Mouse (Mus musculus) cerebellum, postnatal 36 days (tissue): Measurements from ENCODE around the gene Pabpc4l.
"Not testable (repeated sequence)": the region's sequence is repeated elsewhere in the genome, so short reads cannot be mapped to it uniquely, and the experiment has no call there.

Source experiments
- DNase-seq, 2 experiments: peaks; one replicate each; pipeline ENCODE4 v3.0.0; 2021 to 2022; ENCODE audit warnings: mixed read lengths in 2 of 2

Gene Pabpc4l

GRCm38 (mm10) chr3:46447481-46448265 lies at the start of gene Pabpc4l:
Gene Pabpc4l, minus strand, starts transcription at chr3:46448219.
- peak in 1 of 2 experiments; percentile 4 for DNase-seq

DNA sequence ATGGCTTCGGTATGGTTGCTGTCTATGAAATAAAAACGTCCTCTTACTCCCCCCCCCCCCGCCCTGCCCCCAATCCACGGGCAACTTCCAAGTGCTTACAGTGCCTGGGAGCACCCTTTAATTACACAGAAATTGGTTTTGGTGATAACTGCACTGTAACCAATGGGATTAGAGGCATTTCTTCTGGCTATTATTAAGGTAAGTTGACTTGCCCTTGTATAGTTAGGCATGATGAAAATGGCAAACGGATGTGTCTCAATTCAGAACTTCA lies 42.9 kb upstream of the Pabpc4l start:
- no peak for DNase-seq

GRCm38 (mm10) chr3:46490132-46490988 lies 42.3 kb upstream of the Pabpc4l start:
- no peak for DNase-seq

DNA sequence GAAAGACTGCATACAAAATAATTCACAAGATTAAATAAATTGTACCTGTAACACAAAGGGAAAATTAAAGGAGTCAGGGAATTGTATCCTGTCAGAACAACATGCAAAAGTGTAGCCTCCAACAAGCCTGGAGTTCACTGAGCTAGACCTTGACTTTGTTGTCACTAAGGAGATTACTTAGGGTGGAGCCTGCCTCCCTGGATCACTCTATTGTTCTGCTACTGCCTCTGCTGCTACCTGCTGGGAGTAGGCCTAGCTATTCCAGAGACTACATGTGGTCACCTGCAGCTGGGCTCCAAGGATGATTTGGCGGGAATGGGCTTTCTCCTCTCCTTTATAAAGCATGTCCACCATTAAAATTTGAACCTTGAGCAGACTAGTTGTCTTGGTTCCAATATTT lies 38.1 kb upstream of the Pabpc4l start:
- DNase-seq, result not testable (repeated sequence)

DNA sequence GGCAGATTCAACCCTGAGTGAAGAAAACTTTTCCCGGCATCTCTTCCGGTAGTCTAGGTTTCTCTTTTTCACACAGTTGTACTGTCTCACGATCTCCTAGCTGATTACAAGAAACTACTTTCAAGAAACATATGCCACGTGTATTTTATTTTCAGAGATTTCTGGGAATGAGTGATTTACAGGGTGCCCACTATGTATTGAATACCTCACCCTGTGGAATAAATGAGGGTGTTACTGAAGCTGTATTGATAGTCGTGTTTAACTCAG lies 180 bp upstream of the Pabpc4l start:
- DNase-seq, result no peak

- DNase-seq, result no peak
These were observed 16.6 kb downstream of the Pabpc4l start for GRCm38 (mm10) chr3:46431416-46431815.
